Mouse (Mus musculus) c-Kit-negative CD71-positive TER-119-positive erythroid progenitor cells, embryonic 14.5 days (primary cell): ENCODE results near the gene Zfp638.
"Not testable (repeated sequence)": the region's sequence is repeated elsewhere in the genome, so short reads cannot be mapped to it uniquely, and the experiment has no call there.

Experiments used
- DNase-seq: peaks from one replicate; pipeline ENCODE4 v3.0.0-alpha.2; 2013; ENCODE audit warnings: low read depth, low spot score

The Zfp638 gene

GRCm38 (mm10) chr6:84009915-84010302 is 143.0 kb downstream of the Zfp638 start:
- DNase-seq: no peak

GRCm38 (mm10) chr6:84010303-84011225 is 143.7 kb downstream of the Zfp638 start:
- no peak for DNase-seq

GRCm38 (mm10) chr6:84014961-84015683 is 148.2 kb downstream of the Zfp638 start:
- DNase-seq: not testable (repeated sequence)

GRCm38 (mm10) chr6:84016851-84017250 is 149.9 kb downstream of the Zfp638 start:
- DNase-seq: no peak

- no peak for DNase-seq
Measured at GRCm38 (mm10) chr6:84017392-84017791, 150.5 kb downstream of the Zfp638 start.

GRCm38 (mm10) chr6:84018906-84019550 is 152.1 kb downstream of the Zfp638 start:
- no peak for DNase-seq

GRCm38 (mm10) chr6:84020002-84020401 is 153.1 kb downstream of the Zfp638 start:
- no peak for DNase-seq

GRCm38 (mm10) chr6:84021990-84022389 is 155.1 kb downstream of the Zfp638 start:
- DNase-seq: no peak

- no peak for DNase-seq
Measured at GRCm38 (mm10) chr6:84025636-84026035, 158.7 kb downstream of the Zfp638 start.

- DNase-seq: no peak
Measured at GRCm38 (mm10) chr6:84028791-84029190, 161.9 kb downstream of the Zfp638 start.

GRCm38 (mm10) chr6:84029775-84030174 is 162.9 kb downstream of the Zfp638 start:
- no peak for DNase-seq

GRCm38 (mm10) chr6:84032516-84032915 is 165.6 kb downstream of the Zfp638 start:
- not testable (repeated sequence) for DNase-seq
